Mouse (Mus musculus) heart, adult 11 months (tissue): ENCODE results near the gene Acot12.

Experiments used
- DNase-seq: peaks from one replicate; pipeline ENCODE4 v3.0.0; 2022

Gene Acot12

GRCm38 (mm10) chr13:91827876-91828275 lies 86.6 kb downstream of the Acot12 start:
- no peak for DNase-seq
